Mouse (Mus musculus): ENCODE results near the gene Apol9b.
"Not testable (repeated sequence)": the region's sequence is repeated elsewhere in the genome, so short reads cannot be mapped to it uniquely, and the experiment has no call there.

The Apol9b gene

DNA sequence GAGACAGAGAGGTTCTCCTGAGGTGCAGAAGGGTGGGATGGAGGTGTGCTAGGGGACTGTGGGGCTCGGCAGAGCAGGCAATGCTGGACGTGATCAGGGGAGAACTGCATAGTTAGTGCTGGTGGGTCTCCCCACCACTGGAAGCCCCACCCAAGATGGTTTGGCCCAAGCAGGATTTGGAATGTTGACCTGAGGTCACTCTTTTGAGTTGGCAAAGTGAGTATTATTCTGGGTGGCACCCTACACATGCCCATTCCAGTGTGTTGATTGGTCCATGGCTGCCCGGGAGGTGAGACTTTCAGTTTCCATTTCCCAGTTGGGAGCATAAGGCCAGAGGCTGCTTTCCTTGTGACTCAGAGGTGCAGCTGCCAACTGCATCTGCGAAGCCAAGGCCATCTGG lies at the start of gene Apol9b:
Apol9b (plus strand) TSS at position 301 of the 400 bp plus-strand sequence.
- DNase-seq = not testable (repeated sequence)

DNA sequence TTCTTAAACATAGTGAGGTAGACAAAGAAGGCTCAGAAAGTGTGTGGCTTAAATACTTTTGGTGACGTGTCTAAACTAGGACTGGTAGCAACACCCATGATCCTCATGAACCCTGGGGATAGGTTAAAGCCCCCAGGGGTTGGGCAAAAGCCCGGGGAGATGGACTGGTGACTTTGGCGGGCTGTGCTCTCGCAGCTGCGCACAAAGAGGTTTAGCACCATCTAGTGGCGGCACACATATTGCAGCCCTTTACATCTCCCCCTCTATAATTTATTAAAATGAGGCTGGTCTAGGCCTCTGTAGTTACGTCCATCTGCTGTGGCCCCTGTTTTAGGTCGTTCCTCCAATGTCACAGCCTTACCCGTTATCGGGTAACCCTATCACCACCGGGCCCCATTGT lies 44.9 kb upstream of the Apol9b start:
- peak; percentile 5 for DNase-seq

DNA sequence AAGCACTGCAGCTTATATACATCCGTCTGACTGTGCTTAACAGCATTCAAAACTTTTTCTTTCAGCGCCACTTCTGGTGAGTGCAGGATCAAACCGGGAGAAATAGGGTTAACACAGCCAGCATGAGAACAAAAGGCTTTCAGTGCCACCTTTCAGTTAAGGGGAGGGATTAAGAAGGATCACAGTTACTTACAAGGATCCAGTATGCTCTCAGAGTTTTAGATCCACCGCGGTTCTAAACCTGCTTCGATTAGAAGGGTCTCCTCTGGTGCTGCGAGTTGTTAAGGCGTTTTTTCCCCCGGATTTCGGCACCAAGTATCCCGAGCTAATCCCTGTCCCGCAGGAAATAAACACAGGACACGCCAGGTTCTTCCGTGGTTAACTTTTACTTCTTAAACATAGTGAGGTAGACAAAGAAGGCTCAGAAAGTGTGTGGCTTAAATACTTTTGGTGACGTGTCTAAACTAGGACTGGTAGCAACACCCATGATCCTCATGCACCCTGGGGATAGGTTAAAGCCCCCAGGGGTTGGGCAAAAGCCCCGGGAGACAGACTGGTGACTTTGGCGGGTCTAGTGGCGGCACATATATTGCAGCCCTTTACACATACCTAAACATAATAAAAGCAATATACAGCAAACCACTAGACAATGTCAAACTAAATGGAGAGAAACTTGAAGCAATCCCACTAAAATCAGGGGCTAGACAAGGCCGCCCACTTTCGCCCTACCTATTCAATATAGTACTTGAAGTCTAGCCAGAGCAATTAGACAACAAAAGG lies 37.1 kb upstream of the Apol9b start:
- DNase-seq = not testable (repeated sequence)

DNA sequence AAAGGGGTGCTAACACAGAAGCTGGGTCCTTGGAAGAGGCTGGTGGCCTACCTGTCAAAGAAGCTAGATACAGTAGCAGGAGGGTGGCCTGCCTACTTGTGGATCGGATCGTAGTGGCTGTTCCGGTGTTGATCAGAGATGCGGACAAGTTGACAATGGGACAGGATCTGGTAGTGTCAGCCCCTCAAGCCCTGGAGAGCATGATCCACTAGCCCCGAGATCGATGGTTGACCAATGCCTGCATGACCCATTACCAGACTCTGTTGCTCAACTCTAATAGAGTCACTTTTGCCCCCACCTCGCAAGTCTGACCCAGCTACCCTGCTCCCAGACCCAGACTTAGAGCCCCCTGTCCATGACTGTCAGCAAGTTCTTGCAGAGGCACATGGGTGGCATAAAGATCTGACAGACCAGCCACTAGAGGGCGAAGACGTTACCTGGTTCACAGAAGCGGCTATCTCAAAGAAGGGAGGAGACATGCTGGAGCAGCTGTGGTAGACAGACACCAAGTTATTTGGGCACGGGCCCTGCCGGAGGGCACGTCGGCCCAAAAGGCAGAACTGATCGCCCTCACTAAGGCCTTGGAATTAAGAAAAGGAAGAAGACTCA lies 34.0 kb upstream of the Apol9b start:
- peak; percentile 0 for DNase-seq

DNA sequence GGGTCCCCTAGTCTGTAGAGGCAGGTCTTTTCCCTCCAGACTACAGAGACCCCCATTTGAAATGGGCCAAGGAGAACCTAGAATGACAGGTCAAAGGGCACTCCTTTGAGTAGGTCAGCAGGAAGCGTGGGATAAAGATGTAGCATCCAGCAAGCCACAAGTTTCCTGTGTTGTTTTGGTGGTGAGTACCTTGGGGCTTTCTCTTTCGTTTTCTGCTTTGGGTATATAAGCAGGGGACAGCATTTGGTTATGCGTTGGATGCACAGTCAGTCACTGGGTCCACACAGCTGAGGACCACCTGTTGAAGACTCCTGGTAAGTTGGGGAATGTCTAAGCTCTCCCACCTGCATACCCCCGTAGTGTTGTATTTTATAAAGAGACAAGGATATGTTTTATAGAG lies 30.2 kb upstream of the Apol9b start, which contains the start of gene Apol7e:
Apol7e (plus strand) TSS at position 202 of the 400 bp plus-strand sequence.
- DNase-seq = not testable (repeated sequence)

DNA sequence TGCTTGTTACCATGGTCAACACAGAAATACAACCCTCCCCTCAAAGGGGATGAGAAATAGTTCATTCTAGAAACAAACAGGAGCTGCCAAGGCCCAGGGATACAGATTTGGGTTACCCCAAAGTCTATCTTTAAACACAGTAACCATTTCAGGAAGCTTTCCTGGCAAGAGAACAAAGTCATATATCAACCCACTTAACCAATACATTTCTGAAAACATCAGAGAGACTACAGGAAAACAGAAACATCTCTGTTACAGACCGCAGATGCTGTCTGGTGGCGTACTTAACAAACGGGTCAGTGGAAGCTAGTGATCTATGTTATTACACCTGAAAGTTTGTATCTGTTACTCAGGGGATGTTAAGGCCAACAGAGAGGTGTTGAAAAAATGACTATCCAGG lies 23.5 kb upstream of the Apol9b start:
- not testable (repeated sequence) for DNase-seq

DNA sequence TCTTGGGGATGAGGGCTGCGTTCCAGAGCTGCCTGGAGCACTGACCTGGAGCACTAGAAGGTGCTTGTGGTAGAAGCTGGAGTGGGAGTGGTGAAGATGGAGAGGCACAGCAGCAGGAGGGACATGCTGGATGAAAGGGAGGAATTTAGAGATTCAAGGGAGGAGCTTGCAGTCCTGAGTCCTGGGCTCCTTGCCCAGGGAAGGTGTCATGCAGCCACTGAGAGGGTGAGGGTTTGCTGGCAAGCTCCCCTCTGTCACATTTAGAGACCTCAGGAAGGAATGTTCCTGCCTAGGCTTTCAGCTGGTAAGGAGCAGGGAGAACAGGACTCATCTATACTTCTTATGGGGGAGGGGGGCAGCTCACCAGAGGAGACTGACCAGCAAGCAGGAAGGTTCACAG lies 19.9 kb upstream of the Apol9b start:
- DNase-seq = not testable (repeated sequence)

DNA sequence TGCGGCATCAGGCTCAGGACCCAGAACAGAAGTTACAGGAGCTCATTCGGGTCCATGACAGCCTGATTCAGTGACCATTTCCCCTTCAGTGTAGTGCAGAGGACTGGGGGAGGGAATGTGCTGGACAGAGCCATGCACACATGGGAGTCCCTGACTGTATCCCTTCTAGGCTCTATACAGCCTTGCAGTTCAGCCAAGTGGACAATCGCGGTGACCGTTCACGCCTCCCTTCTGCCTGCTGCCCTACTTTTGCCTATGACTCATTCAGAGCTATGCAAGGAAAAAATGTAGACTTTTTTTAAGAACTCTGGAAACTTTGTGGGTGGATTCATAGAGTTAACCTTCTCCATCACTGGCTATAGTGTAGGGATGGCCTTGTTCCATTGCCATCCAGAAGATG lies 10.6 kb upstream of the Apol9b start:
- not testable (repeated sequence) for DNase-seq

DNA sequence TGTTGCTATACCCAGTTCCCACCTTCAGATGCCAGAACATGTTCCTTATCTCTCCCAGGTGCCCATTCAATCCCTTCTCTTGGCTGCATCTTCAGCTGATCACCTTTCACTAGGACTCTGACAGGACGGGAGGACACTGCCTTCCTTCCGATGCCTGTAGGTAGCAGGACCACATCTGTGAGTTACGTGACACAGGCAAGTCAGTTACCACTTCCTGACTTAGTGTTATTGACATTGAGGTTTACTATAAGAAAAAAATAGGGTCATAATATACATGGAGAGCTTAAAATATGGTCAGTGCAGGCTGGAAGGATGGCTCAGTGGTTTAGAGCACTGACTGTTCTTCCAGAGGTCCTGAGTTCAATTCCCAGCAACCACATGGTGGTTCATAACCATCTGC lies 7.3 kb upstream of the Apol9b start:
- not testable (repeated sequence) for DNase-seq

DNA sequence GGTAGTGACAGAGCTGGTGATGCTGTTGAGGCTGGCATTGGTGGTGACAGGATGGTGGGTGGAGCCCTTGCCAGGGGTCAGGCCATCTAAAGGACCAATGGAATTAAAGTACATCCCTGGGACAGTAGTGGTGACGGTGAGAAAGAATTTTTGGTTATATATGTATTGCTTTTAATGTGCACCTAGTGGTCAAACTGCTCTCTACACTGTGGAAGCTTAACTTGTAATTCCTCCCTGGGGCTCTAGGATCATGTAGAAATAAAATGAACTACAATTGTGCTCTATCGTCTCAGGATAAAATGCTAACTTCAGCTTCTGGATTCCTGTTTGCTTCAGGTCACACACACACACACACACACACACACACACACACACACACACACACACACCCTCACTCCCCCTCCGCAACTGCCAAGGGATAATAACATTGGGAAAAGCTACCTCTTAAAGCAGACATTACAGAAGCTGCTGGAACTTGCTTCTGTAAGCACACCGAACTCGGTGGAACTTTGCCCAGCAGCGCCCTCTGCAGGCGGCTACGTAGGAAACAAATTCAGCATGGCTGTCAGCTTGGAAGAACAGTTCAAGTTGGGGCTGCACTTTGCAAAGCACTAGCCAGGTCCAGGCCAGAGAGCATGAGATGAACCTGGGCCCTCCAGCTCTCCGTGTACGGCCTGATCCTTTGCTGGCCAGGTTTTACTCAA lies 4.5 kb upstream of the Apol9b start:
- DNase-seq = not testable (repeated sequence)

DNA sequence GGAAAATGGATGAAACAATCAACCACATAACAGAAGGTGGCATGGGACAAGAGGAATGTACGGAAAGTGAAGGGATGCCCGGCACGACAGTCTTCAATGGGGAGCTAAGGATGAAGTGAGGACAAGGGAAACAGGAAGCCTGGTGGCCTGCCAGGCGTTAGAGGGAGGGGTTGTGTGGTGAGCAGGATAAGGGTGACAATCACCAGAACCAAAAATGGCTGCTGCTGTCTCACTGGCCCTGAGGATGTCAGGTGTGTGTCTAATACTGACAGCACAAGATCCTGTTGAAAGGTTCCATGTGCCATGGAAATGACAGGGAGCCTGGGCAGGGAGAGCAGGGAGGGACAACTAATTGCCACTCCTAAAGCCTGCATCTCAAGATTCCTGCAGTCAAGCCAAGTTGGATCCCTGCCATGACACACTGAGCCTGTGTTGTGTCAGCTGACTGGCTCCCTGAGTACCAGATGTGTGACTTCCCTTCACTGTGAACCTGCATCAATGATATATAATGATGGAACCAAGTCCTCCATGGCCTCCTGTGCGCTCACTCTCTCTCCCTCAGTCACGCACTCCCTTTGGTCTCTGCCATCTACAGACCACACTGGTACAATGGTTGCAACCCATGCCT lies 3.3 kb upstream of the Apol9b start:
- DNase-seq = not testable (repeated sequence)

DNA sequence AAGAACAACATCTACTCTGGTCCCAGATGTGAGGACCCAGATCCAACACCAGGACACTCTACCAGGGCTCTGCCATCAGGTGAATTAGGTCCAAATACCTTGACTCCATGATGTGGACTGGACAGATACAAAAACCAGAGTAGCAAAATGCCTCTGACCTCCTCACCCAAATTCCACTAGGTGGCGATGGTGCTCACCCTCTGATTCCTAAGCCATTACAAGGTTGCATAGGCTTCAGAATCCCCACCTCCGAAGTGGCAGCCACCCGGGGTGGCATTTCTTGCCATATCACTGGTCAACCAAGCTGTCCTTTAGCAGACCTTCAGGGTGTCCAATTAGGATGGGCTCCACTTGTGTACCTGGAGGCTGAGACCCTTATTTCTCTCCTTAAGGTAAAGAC lies 1.7 kb upstream of the Apol9b start:
- peak; percentile 23 for DNase-seq

DNA sequence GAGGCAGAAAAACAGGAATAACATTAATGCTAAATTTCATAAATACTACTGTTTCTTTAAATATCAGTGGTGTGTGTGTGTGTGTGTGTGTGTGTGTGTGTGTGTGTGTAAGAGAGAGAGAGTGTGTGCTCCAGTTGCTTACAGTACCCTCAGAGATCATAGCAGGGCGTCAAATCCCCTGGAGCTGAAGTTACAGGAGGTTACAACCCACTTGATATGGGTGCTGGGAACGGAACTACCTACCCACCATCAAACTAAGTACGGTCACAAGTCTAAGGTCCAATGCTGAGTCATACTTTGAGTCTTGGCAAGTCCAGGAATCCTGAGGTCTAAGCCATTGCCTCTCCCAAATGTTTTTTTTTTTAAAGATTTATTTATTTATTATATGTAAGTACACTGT lies 1.1 kb upstream of the Apol9b start:
- not testable (repeated sequence) for DNase-seq

DNA sequence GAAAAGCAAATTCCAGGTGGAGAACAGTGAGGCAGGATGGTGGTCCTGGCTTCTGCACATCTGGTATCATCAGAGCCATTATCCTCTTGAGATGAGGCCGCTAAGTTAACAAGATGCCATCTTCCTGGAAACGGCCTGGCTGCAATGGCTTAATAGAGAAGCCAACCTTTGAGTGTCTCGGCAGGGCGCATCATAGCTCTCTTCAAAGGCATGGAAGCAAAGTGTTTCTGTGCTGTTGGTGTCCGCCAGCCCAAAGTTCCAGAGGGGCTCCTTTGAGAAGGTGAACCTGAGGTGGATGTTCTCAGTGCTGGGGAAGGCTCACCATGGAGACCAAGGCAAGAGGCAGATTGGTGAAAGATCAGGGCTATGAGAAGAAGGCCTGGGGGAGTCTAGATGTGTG lies 2.8 kb downstream of the Apol9b start:
- no peak for DNase-seq

DNA sequence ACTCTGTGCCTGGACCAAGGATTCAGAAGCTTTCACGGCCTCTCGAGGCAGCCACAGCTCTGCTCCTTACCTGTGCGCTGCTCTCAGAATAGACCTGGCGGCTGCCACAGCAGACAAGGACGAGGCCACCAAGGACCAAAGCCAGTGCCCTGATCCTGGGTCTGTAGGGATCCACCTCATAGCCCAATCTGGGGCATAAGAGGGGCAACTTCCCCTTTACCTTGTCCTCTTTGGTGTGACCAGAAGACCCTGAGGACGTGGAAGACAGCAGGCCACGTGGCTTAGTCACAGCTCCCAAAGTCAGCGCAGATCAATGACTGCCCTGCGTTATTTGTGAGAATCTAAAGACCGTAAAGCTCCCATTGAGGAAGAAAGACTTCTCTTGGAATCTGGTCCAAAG lies 4.0 kb downstream of the Apol9b start:
- not testable (repeated sequence) for DNase-seq

DNA sequence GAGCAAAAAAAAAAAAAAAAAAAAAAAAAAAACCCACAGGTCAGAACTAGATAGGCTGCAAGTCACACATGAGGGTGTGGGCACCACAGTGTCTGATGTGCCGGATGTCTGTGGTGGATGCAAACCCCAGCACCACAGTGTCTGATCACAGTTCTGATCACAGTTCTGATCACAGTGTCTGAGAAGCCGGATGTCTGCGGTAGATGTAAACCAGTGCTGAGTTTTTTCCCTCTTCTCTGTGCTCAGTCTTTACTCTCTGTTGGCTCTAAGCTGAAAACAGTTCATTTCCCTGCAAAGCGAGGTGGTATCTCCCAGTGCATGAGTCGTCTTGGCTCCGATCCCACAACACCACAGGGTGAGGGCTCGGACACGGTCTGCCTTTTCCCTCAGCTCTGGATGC lies 4.5 kb downstream of the Apol9b start:
- DNase-seq = not testable (repeated sequence)

DNA sequence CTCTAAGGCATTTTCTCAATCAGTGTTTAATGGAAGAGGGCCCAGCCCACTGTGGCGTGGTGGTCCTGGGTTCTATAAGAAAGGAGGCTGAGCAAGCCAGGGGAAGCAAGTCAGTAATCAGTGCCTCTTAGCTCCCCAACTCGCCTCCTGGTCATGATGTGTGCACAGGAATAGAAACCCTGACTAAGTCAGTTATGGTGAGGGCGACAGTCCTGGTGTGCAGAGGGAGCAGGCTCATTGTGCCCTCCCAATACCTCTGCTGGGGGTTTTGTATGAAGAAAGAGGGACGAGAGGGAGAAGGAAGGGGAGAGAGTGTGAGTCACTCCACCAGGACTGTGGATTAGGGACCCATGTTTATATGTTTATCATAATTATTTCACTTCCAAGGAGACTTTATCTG lies 5.1 kb downstream of the Apol9b start:
- not testable (repeated sequence) for DNase-seq

DNA sequence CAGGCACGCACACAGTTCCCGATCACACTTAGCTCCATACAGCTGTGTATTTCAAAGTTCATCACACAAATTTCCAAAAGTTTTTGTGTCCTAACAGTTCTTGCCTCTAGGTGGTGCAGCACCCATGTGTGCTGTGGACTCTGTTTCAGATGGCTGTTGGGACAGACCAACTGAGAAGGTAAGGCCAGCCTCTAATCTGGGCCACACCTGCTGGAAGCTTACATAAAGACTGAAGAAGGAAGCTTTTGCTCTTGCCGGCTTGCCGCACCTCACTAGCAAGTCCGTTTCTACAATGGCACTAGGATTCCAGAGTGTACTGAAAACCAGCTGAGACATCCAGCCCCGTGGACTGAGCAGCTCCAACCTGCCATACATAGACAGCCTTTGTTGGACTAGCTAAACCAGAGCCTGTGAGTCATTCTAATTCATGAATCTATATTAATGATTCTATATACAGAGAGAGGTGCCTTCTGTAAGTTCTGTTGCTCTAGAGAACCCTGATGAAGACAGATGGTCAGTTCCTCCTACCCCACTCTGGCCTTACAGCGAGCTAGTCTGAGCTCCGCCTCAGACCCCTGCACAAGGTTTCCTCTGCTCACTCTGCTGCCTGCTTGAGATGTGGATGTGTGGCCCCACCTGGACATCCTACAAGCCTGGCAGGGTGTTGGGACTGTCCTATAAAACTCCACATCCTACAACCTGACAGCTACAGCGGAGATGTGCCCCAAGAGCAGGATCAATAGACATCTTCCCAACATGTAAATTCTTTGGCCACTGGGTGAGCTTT lies 11.9 kb downstream of the Apol9b start:
- no peak for DNase-seq

DNA sequence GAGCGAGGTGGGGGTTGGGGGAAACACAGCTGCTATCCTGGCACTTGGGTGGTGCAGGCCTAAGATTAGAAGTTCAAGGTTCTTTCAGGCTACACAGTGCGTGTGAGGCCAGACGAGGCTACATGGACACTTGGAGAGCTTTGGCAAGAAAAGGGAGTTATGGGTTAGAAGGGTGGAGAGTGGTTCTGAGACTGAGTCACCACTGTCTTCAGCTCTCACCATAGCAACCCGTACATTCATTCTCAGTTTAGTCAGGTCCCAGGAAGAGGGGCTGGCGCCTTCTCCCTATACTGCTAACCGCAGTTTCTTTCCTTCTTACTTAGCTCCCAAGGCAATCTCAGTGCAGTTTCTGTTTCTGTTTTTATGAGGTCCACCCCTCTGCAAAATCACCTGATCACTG lies 12.7 kb downstream of the Apol9b start:
- not testable (repeated sequence) for DNase-seq

DNA sequence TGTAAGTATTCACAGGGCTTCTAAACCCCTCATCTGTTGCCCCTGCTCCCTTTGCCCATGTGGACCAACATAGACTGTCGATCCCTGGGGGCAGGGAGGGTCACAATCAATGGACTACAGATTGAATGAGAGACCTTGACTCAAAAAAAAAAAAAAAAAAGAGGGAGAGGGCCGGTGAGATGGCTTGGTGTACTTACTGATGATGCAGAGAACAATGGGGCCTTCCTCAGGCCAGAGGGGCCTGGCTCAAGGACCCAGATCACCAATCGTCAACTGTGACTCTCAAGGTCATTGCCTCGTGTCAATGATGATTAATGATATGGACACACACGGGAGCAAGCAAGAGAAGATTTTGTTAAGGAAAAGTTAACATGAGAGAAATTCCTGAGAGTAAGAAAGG lies 15.8 kb downstream of the Apol9b start:
- DNase-seq = no peak

DNA sequence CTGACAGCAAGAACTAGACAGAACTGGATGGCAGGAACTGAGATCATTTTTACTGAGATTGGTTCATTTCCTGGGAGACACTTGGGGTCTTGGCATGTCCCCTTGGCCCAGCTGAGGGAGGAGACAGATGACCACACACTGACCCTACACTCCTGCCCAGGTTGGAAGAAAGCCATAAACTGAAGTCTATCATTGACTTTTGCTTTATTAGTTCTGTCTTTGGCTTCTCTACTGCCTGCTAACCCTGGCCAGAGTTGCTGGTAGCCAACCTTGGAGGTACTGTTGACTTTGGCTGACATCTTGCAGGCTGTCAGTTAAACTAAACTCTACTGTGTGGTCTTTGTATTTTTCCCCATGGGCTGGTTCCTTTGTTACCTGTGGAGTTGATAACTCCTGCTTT lies 16.2 kb downstream of the Apol9b start:
- no peak for DNase-seq

DNA sequence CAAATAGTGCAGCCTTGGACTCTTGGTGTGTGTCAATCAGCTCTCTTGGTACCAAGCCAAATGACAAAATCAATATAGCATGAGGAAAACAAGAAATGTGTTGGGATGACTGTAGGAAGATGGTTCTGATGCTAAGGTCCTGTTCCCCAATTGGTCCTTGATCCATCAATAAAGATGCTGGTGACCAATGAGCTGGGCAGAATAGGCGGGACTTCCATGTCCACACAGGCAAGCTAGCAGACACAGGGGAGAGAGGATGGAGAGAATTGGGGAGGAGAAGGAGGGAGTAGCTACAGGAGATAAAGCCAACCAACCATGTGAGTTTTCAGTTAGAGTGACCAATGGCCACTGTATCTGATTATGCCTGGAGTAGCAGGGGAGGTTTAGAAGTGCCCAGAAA lies 17.5 kb downstream of the Apol9b start:
- no peak for DNase-seq

DNA sequence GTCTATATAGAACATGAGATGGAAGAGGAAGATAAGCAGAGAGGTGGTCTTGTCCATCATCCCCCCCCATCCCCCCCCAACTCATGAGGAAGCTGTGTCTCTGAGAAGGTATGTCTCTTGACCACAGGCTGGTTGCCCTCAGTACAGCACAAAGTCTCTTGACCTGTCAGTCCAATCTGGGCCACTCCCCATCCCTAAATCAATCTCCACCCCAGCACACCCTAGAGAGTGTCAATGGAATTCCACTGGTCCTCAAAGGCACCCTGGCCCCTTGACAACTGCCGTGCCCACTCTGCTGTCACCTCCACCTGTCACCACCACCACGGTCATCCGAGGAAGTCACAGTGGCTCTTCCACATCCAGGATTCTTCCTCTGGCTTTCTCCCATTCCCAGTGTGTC lies 19.6 kb downstream of the Apol9b start:
- no peak for DNase-seq

Data from cerebellum, adult 8-10 months (tissue).